Mouse (Mus musculus): ENCODE data around the gene Steap3.

Steap3 gene

GRCm38 (mm10) chr1:120250586-120250985 lies 21.9 kb downstream of the Steap3 start:
- no peak for DNase-seq (ENCODE audit: low spot score)

- no peak for DNase-seq (ENCODE audit: low spot score)
Observed at GRCm38 (mm10) chr1:120249842-120250241, 22.7 kb downstream of the Steap3 start.

DNA sequence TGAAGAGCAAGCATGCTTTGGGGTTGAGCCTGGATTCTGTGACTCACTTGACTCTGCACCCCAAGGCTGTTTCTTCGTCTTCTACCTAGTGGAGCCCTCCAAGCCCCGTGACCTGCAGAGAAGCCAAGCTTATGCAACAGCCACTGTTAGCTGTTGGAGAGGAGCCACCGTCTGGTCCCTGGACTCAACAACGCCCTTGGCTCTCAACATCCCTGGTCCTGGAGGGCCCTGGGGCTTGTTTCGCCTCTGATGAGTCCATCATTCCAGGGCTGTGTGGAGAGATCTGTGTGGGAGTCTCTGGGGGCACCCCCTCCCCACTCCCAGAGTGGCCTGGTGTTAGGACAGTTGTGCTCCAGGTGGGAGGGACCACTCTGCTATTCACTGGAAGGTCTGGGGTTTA lies 24.3 kb downstream of the Steap3 start:
- no peak for DNase-seq (ENCODE audit: low spot score)

DNA sequence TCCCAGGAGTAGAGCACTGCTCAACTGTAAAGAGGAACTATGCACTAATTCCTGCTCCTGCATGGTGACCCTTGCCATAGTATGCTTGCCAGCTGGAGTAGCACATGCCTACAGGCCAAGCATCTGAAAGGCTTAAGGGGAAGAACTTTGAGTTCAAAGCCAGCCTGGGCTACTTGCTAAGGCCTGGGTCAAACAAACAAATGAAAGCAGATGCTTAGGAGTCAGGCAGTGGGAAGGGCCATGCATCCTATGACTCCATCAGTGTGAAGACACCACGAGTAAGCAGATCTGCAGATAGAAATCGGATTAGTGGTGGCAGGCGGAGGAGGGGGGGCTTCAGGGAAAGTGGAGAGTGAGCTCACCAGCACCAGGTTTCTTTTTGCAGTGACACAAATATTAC lies 25.2 kb downstream of the Steap3 start:
- DNase-seq (ENCODE audit: low spot score): no peak

DNA sequence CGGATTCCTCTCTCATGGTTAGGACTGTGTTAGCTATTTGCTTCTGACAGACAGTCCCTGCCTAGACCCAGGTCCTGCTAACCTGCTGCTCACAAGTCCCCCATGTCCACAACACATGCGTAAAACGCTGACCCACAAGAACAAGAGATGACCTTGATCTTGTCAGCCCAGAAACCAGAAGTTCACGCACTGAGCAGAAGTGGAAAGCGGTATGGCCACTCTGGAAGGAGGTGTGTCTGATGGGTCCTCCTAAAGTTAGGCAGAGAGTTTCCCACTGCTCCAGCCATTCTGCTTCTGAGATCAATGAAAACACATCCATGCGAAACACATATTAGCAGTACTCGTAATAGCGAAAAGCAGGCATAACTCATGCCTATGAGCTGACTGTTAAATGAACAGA lies 25.6 kb downstream of the Steap3 start:
- no peak for DNase-seq (ENCODE audit: low spot score)

GRCm38 (mm10) chr1:120245661-120246131 lies 26.8 kb downstream of the Steap3 start:
- no peak for DNase-seq (ENCODE audit: low spot score)

DNA sequence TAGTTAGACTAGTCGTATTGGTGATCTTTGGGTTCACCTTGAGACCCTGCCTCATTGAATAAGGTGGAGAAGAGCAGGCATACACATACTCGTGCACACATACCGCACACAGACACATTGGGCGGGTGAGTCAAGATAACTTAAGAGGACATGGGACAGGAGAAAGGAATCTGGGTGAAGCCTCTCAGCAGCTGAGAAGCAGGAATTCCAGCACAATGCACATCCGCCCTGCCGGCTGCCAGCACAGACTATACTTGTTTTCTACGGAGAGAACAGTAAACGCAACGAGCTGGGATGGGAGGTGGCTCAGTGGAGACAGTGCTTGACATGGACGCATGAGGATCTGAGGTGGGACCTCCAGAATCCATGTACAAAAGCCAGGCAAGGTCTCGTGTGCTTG lies 27.9 kb downstream of the Steap3 start:
- no peak for DNase-seq (ENCODE audit: low spot score)

GRCm38 (mm10) chr1:120243987-120244386 lies 28.5 kb downstream of the Steap3 start:
- DNase-seq (ENCODE audit: low spot score): peak; percentile 33

DNA sequence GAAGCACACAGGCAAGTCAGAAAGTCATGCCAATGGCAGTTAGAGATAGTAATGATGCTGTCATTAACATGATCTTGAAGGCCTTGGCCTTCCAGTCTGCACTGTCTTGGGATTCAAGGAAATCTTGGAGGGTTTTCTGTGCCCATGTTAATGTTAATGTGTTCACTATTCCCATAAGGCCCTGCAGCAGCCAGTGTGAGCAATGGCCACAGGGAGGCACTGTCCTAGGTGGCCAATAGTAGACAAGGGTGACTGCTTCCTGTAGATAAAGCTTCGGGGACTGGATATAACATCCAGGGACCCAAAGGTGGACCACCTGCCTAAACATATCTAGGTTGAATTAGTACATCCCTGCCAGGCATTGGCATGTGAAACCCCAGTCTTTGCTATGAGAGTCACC lies 35.4 kb downstream of the Steap3 start:
- DNase-seq (ENCODE audit: low spot score): no peak

DNA sequence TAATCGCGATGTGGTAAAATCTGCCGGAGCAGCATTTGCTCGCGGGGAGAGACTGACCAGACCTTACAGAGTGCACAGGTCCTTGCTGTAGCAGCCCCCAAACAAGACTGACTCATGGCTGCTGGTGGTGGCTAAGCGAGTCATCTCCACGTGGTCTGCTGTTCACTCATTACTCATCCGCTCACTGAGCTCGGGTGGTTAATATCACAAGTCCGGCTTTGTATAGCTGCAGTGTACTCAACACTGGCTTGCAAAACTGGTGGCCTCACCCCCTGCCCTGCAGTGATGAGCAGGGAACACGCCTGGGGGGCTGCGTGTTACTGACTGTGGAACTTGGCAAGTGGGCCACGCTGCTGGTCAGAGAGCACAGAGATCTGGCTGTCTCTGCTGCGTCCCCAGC lies 36.1 kb downstream of the Steap3 start:
- no peak for DNase-seq (ENCODE audit: low spot score)

DNA sequence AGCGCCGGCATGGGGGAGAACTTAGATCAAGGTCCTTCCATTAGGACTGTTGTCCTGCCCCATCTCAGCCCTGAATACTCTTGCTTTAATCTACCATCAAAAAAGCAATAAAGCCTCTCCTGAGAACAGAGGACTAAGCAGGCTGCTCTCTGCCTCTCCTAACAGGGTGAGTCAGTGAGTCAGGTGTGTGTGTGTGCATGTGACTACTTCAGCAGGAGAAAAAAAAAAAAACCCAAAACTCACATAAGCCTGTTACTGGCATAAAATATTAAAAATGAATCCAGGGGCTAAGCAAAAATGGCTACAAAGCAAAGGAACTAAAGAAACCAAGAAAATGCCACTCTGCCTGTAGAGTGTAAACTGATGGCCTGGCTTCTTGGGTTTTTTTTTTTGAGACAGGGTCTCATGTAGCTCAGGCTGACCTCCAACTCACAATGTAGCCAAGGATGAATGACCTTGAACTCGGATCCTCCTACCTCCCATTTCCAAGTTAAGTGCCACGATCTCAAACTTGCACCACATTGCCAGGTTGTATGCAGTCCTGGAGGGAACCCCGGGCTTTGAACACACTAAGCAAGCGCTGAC lies 36.8 kb downstream of the Steap3 start:
- DNase-seq (ENCODE audit: low spot score): no peak

DNA sequence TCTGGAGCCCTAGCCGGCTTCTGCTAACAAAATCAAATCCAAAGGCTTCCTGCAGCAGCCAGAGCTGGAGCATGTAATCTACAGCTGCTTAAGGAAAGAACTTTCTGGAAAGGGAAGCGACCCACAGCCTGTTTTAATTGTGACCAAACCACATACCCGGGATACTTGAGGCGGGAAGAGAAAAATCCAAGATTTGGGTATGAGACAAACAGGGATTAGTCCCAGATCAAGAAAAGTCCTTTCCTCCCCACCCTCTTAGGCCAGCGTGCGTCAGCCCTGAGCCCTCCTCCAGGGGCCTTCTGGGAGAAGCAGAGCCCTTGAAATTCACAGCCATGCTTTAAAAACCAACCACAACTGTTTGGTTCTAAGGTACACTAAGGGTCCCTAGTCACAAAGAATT lies 40.3 kb downstream of the Steap3 start:
- DNase-seq (ENCODE audit: low spot score): no peak

DNA sequence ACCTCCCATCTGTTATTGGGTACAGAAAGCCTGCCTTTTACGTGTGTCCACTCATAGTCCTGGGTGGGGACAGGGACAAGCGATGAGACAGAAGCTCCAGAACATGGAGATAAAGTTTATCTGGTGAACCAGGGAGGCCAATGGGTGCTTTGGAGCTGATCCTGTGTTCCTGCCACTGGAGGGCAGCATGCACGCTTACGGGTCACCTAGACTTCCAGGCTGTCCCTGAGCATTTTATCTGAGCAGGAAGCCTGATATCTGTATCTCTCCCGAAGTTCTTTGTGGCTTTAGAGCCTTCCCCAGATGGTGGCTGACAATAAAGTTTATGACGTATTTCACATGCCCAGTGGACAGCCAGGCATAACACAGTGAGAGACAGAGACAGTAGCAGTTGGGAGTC lies 41.2 kb downstream of the Steap3 start:
- peak; percentile 63 for DNase-seq (ENCODE audit: low spot score)

DNA sequence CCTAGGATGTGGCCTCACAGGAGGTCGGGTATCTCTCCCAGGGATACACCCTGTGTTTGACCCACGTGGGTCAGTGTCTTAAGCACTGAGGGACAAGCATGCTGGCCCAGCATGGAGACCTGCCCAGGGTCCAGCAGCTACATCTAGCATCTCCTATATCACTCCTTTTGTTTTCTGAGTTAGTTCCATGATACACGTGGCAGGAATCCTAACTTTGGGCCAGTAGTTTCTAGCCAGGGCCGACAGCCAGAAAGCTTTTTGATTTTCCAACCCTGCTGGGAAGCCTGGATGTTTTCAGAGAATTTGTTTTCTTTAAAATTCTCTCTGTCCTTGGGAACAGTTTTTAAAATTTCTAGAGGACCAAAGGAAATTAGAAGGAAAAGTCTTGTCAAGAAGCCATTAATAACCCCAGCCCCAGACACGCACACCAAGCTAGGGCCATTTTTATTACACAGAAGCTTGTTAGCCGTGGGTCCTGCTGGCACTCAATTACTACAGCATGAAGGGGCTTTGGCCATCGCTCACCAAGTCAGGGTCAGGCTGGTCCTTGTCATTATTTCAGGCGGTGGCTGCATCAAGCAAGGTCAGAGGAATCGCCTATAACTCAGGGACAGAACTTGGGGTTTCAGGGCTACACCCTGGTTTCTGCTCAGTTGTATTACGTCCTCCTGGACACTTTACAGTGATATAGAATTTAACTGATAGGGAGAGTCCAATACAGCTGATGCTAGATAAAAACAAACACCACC lies 42.6 kb downstream of the Steap3 start:
- no peak for DNase-seq (ENCODE audit: low spot score)

DNA sequence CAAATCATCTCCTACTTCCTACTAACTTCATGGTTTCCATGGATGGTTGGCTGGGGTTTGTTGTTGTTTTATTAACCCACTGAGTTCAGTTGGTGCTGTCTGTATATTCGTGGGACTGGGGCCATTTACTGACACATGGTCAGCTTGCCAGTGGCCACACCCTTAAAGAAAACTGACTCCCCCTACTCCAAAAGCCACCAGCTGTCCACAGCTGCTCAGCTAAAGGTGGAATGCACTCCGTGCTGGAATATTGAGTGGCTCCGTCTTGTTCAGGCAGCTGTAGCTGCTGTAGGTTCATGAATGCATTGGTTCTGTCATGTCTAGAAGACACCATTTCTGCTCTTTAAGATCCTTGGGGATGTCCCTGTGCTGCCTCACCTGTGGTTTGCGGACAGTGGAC lies 48.9 kb downstream of the Steap3 start:
- DNase-seq (ENCODE audit: low spot score): no peak

- DNase-seq (ENCODE audit: low spot score): no peak
Observed at GRCm38 (mm10) chr1:120221285-120221684, 51.2 kb downstream of the Steap3 start.

DNA sequence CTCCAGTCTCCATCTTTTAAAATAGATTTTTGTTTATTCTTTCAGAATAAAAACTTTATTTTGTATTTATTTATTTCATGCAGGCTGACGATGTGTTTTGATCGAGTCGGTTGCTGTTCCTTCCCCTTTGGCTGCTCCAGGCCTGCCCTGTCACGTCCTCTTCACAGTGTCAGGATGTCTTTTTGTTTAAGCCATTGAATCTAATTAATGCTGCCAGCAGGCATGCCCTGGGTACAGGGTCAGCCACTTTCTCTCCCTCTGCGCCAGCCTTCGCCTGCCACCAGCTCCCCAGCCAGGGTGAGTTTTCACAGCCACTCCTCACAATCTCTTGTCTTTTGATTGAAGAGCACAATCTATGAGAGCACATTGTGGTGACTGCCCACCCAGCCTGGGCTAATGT lies 51.7 kb downstream of the Steap3 start:
- DNase-seq (ENCODE audit: low spot score): no peak

DNA sequence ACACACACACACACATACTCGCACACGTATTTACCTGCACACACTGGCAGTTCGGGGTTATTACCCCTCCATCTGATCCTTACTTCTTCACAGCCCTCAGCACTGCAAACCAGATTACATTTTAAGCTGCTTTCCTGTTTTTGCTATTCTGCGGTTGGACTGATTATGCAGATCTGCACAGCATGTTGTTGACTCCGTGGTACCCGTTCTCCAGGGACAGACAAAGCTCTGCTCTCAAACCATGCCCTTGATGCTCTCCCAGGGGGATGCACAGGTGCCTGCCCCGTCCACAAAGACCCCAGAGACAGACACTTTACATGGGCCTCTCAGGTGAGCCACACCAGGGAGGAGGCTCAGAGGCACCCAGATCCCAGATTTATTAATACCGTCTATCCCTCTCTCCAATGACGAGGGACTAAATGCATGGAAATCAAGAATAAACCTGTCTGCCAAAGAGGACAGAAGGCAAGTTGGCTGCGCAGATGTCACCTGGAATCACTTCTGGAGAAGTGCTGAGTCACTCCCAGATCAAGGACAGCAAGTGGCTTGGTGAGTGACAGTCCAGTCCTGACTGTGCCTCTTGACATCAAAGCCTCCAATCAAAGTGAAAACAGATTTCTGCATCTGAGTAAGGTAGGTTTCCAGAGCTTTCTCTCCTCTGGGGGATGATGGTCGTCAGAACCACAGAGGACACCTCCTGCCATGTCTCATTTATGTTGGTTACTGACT lies 63.8 kb downstream of the Steap3 start:
- no peak for DNase-seq (ENCODE audit: low spot score)

GRCm38 (mm10) chr1:120207568-120207967 lies 64.9 kb downstream of the Steap3 start:
- no peak for DNase-seq (ENCODE audit: low spot score)

- no peak for DNase-seq (ENCODE audit: low spot score)
Observed at GRCm38 (mm10) chr1:120204834-120205233, 67.7 kb downstream of the Steap3 start.

DNA sequence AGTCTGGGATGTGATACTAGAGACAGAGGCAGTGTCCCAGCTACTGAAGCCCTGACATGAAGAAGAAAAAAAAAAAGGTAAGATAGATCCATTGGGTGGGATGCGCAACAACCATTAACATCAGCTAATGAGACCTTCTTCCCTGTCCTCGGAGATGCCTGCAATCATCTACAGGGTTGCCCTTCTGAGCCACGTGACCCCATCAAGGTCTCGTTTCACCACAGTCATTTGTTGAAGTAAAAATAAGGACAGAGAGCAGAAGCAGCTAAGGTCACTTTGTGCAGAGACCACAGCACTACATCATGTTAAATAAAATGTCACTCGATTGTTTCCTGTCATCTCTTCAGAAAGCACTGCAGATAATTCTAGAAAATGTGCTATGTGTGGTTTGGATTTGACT lies 68.7 kb downstream of the Steap3 start:
- DNase-seq (ENCODE audit: low spot score): no peak

DNA sequence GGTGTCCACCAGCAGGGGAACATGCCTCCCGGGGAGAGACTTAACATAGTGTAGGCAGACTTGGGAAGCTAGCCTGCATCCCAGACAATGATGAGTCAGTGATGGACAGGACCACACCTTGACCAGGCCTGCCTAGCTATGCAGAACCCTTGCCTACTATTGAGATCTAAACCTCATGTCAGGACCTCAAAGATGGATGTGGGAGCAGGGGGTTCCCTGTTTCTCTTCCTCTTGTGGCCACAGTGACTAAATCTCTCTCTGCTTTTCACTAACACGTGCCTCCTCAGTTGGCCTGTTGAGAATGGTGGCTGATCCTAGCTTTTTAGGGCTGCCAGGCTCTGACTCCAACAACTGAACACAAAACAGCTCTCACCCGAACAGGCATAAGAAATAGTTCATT lies 70.0 kb downstream of the Steap3 start:
- no peak for DNase-seq (ENCODE audit: low spot score)

DNA sequence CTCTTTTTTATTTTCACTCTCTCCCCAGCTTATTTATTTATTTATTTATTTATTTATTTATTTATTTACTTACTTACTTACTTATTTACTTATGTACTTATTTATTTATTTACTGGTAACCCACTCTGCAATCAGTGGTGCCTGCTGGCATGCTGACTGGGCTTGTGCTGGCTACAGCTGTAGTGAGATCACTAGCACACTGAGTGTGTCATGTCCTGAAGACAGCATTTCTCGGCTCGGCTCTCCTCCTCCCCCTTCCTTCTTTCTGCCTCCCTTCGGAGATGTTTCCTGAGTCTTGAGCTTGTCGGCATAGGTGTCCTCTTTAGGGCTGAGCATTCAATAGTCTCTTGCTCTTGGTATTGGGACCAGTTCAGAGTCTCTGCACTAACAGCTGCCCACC lies 73.6 kb downstream of the Steap3 start:
- DNase-seq (ENCODE audit: low spot score): no peak
